Mouse (Mus musculus): ENCODE measurements around the gene Cacna2d3. TPM values are rescaled to one million over a fixed set of nuclear protein-coding genes. Genes with fewer than 3 reads are reported as not detected.

Cacna2d3 gene
- 100 to 1,000 TPM; 107 to 115 TPM for total RNA-seq (2021)
- long read RNA-seq, partial matches to known transcripts = 7 of 17 reads
- long read RNA-seq, other reads (novel, unspliced or antisense) = 10 of 17 reads

- peak; percentile 64 to 76 for DNase-seq (ENCODE audit: low spot score in 2 of 2)
Observed at GRCm38 (mm10) chr14:29721488-29722385, at the start of gene Cacna2d3. TSS of gene Cacna2d3 (minus strand) at chr14:29721864.

DNA sequence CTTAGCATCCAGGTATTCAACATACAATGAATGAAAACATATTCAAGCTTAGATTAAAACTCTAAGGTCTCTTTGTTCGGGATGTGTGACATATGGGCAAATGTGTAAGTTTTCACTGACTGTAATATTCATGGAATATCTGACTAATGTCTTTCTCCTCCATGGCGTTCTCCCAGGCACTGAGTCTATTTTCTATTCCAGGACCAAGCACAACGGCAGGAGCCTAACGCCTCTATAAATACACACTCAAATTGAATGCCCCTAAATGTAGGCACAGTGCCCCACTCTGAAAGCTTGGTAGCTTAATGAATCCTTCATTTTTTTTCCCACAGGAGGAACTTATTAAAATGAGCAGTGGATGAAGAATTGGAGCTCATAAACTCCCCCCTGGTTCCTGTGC lies 47.8 kb upstream of the Cacna2d3 start:
- no peak for DNase-seq (ENCODE audit: low spot score in 2 of 2)

DNA sequence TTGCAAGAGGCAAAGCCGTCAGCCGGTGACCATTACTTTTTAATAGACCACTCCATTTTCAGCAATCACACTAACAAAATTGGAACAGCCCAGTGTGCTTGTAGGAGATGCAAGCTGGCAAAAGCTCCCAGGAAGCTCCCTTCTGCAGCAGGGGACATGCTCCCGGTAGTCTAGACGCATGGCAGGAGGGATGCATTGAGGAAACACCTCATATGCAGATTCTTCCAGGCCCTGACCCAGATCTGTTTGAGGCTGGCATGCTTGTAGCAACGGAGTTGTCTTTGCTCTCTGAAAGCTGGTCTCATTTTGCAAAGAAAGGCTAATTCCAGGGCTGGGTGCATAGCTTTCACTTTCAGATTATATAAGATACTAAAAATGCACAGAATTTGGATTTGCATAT lies 31.2 kb upstream of the Cacna2d3 start:
- no peak for DNase-seq (ENCODE audit: low spot score in 2 of 2)

GRCm38 (mm10) chr14:29738751-29739150 lies 17.1 kb upstream of the Cacna2d3 start:
- DNase-seq (ENCODE audit: low spot score in 2 of 2) = no peak

GRCm38 (mm10) chr14:29730256-29730655 lies 8.6 kb upstream of the Cacna2d3 start:
- DNase-seq (ENCODE audit: low spot score in 2 of 2) = no peak

DNA sequence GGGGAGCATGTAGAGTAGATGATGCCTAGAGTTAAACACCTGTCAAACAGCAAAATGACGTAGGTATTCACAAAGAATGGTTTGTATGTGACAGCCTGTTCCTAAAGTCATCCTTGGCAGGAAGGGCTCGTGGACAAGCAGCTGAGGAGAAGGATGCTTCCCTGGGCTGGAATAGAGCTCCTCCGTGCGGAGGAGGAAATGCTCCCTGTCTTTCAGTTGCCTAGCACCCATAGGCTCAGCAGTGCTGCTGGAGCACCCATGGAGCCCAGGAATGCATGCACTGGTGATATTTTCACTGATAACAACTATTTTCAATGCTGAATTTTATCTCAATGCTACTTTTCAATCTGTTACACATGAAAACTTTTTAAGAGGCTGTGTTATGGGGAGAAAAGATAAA lies 7.3 kb upstream of the Cacna2d3 start:
- DNase-seq (ENCODE audit: low spot score in 2 of 2) = no peak

DNA sequence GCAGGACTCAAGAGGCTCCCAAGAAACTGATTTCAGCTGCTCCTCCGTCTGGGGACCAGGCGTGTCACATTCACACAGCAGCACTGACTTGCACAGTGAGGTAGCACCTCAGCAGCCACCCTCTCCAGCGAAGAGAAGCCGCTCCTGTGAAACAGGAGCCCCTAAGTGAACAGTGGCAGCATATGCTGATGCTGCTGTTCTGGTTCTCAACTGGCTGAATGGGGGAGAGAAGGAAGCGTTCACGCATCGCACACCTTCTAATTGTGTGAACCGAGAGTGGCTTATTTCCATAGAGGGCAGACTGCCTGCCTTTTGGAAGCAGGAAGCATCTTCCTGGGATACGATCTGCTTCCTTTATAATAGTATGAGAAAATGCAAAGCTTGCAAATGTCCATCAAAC lies 5.9 kb upstream of the Cacna2d3 start:
- DNase-seq (ENCODE audit: low spot score in 2 of 2) = no peak

DNA sequence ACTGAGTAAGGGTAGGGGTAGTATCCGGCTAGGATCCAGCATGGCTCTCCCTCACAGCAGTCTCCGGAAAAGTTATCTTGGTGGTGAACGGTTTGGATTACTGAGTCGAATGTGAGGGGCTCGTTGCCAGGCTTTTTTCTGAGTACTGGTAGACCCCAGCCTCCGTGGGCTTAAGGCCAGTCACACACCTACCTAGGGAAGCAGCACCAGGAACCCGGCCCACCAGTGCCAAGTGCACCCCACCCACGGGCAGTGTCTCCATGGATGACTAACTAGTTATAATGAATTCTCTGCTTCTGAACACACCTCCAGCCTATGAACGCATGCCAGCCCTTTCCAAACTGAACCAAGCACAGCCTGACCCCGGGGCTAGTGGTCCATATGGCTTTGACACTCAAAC lies 1.6 kb upstream of the Cacna2d3 start:
- peak in 1 of 2 experiments; percentile 37 for DNase-seq (ENCODE audit: low spot score in 2 of 2)

GRCm38 (mm10) chr14:29722386-29723221 lies 940 bp upstream of the Cacna2d3 start:
- peak in 1 of 2 experiments; percentile 75 for DNase-seq (ENCODE audit: low spot score in 2 of 2)

DNA sequence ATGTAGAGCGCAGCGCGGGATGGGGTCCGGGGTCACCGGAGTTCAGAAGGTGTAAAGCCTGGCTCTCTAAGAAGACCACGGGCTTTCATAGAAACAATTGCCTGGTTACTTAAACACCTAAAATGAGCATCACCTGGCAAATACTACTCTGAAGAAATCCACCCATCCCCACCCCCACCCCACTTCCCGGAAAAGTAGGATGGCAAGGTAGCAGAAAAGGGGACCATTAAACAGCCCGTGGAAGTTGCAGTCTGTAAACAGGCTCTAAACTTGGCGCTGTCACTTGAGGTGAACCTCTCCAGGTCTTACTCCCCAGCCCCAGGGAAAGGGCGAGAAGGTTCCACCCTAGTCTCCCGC lies 555 bp downstream of the Cacna2d3 start:
- no peak for DNase-seq (ENCODE audit: low spot score in 2 of 2)

GRCm38 (mm10) chr14:29720334-29720911 lies 1.2 kb downstream of the Cacna2d3 start:
- DNase-seq (ENCODE audit: low spot score in 2 of 2) = no peak

DNA sequence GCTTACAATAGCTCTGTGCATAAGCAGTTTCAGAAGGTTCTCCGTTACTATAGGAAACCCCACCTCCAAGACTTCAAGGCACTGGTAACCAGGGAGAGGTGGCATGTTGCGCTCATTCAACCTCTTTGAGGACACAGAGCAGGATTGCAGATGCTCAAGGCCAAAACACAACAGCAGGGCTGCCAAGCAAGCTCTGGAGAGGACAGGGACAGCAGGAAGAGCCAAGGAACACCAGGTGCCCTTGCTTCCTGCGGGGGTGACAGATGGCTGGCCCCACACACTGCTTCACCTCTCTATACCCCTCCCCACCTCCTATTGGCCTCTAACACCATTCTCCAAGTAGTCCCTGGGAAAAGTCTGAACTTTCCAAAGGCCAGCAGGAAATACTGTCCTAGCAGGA lies 9.0 kb downstream of the Cacna2d3 start:
- no peak for DNase-seq (ENCODE audit: low spot score in 2 of 2)

DNA sequence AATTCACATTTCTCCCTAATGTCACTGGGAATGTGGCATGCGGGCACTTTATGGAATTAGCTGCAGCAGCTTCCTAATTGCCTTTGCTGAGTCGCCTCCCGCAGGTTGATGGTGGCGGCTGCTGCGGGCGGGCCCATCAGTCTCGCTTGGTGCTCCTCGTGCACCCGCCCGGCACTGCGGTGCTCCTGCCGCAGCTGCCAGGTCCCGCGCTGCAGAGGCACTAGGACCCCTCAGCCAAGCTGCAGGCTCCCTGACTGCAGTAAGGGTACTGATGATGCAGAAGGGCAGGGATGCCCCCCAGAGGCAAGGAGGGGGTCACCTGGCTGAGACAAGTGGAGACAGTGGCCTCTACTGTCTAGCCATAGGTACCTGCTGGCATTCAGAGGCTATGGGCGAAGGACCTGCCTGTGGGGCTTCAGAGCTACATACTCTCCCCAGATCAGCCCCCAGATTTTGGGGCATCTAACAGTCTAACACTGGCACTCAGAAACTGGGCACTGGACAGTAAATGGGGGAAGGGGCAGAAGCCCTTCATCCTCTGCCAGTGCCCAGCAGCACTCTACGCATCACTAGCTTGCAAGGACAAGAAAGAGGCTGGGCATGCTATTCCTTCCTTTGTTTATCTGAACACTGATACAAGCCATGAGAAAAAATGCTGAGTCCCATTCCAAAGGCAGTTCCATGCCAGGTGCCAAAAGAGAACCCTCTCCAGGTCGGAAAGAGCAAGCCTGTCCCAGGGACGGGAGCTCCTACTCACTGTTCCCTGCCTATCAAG lies 13.9 kb downstream of the Cacna2d3 start:
- DNase-seq (ENCODE audit: low spot score in 2 of 2) = no peak

DNA sequence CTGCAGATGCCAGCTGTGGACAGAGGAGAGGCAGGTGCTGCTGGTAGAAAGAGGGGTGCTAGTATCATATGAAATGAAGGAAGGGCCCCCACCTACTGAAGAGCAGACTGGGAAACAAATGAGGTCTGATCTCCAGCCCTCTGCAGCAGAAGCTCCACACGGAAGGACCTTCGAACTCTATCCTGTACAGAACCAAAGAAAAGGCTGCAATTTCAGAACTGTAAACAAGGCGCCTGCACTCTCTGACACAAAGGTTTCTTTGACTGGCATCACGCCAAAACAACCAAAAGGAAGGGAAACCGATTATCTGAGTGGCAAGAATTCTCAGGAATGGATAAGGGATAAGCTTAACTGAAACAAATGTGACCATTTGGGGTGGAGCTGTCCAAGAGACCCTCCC lies 18.9 kb downstream of the Cacna2d3 start:
- DNase-seq (ENCODE audit: low spot score in 2 of 2) = no peak

- DNase-seq (ENCODE audit: low spot score in 2 of 2) = peak; percentile 67 to 78
Observed at GRCm38 (mm10) chr14:29696131-29696530, 25.5 kb downstream of the Cacna2d3 start.

GRCm38 (mm10) chr14:29672436-29673050 lies 49.1 kb downstream of the Cacna2d3 start:
- DNase-seq (ENCODE audit: low spot score in 2 of 2) = no peak

DNA sequence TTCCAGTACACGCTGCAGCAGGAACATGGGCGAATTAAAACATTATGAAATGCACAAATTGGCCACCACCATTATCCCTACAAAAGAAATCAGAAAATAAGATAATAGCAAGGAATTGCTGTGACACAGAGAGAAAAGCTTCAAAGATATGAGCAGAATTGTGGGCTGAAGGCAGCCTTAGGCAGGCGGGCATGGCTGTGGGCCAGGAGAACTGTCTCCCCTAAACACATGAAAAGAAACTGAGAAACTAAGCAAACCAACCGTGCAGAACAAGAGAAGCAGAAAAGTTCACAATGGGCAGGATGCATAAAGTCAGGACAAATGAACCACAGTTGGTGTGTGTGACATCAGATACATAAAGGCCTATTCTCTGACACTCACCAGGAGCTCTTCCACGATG lies 51.8 kb downstream of the Cacna2d3 start:
- DNase-seq (ENCODE audit: low spot score in 2 of 2) = no peak

- no peak for DNase-seq (ENCODE audit: low spot score in 2 of 2)
Observed at GRCm38 (mm10) chr14:29657006-29657405, 64.7 kb downstream of the Cacna2d3 start.

DNA sequence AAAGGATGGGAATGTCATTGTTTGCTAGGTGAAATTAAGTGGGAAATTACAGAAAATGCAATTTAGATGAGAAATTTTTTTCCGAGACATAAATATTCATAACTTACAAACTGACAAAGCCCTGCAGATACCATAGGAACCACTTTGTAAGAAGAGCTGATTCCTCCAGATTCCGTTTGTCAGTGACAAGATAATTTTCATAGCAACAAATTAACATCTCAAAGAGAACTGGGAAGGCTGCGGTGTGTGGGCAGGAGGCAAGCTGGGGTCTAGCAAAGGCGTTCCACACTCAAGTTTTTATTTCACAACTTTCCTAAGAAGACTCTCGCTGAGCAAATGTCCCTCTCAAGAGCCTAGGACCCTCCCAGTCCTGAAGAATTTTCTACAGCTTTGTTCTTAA lies 71.1 kb downstream of the Cacna2d3 start:
- no peak for DNase-seq (ENCODE audit: low spot score in 2 of 2)

- DNase-seq (ENCODE audit: low spot score in 2 of 2) = no peak
Observed at GRCm38 (mm10) chr14:29648721-29649120, 72.9 kb downstream of the Cacna2d3 start.

Data from layer of hippocampus, postnatal 10 days (tissue).